Mouse (Mus musculus): ENCODE data around the gene Psme2. TPM values are rescaled to one million over a fixed set of nuclear protein-coding genes. Genes with fewer than 3 reads are reported as not detected.

The Psme2 gene
- polyA plus RNA-seq, 2 experiments = 78.5 to 239 TPM

DNA sequence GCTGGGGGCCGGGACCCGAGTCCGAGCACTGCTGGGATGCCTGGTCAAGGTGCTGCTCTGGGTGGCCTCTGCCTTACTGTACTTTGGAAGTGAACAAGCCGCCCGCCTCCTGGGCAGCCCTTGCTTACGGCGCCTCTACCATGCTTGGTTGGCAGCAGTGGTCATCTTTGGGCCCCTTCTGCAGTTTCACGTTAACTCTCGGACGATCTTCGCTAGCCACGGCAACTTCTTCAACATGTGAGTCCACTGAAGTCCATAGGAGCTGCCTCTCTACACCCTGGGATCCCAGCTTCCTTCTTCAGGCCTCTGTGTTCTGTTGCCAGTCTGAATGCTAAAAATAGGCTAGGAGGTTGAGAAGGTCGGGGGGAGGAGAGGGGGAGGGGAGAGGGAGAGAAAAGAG, 15.2 kb downstream of the Psme2 start:
- H3K9ac ChIP-seq (ENCODE audit: low read depth, low read length, severe bottlenecking) = no peak overlapping the region; the same call in 1 of the 2 replicates

DNA sequence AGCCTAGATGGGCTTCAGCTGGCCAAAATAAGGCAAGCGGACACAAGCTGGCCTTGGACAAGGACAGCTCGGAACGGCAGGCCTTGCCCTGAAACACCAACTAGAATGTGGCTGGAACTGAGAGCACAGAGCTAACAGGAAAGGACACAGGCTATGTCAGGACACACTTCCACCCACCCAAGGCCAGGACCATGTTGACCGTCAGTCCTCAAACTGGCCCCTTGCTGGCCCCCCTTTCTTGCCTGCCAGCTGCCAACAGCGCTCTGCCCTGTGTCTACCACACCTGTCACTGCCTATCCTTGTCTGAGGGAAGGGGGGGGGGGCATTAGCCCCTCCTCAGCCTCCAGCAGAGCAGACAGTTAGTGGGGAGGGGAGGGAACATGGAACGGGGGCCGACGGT, 15.6 kb downstream of the Psme2 start, which contains the start of gene Fitm1:
Gene Fitm1 (plus strand): TSS at position 316 of the 400 bp plus-strand sequence.
- Histone ChIP-seq H3K4me1 (ENCODE audit: control insufficient read depth, insufficient read depth, low read length) (peaks cover 9% of the 10 kb centered on the region), H3K27me3 (ENCODE audit: control insufficient read depth, insufficient read depth, low read length) (no peaks in the 10 kb centered on the region), H3K27ac (replicated peaks; ENCODE audit: low read depth, low read length) (0 out of 2 replicates have a peak within 1 kb of the TSS, but pooled peaks have one; percentile 19), H3K4me3 (replicated peaks; ENCODE audit: low read length) (peak within 1 kb of the TSS; percentile 7; the same call in 1 of the 2 replicates), H3K4me2 (replicated peaks; ENCODE audit: low read depth, low read length, severe bottlenecking) (no peak within 1 kb of the TSS), H3K9me3 (ENCODE audit: control insufficient read depth, low read length) (no peaks in the 10 kb centered on the region), H3K36me3 (ENCODE audit: control insufficient read depth, insufficient read depth, low read length) (peaks cover 4% of the 10 kb centered on the region; the same call in 1 of the 2 replicates), H3K9ac (ENCODE audit: low read depth, low read length, severe bottlenecking) (no peak within 1 kb of the TSS; the same call in 1 of the 2 replicates)
- 58% methylated on average over 7 of the region's 8 CpGs for WGBS
- no peak for TF ChIP-seq POLR2A (IDR thresholded peaks at IDR 0.05; ENCODE audit: borderline replicate concordance, extremely low read depth, insufficient read depth, insufficient read length)
- DNase-seq (ENCODE audit: low spot score) = peak; percentile 18
- peak; percentile 51; the same call in 1 of the 2 replicates for ATAC-seq (ENCODE audit: low FRiP score, low read depth)

More for the DNA sequence above, 15.2 kb downstream of the Psme2 start:
- no peak for TF ChIP-seq POLR2A (IDR thresholded peaks at IDR 0.05; ENCODE audit: borderline replicate concordance, extremely low read depth, insufficient read depth, insufficient read length)
- peak overlapping the region; percentile 5; the same call in 1 of the 2 replicates for H3K4me3 ChIP-seq (replicated peaks; ENCODE audit: low read length)
- peaks cover 7% of the 10 kb centered on the region; the same call in 1 of the 2 replicates for H3K36me3 ChIP-seq (ENCODE audit: control insufficient read depth, insufficient read depth, low read length)
- ATAC-seq (ENCODE audit: low FRiP score, low read depth) = no peak
- DNase-seq (ENCODE audit: low spot score) = no peak
- peaks cover 9% of the 10 kb centered on the region for H3K4me1 ChIP-seq (ENCODE audit: control insufficient read depth, insufficient read depth, low read length)
- H3K27me3 ChIP-seq (ENCODE audit: control insufficient read depth, insufficient read depth, low read length) = no peaks in the 10 kb centered on the region
- WGBS = 70% methylated on average over 13 of the region's 13 CpGs
- 0 out of 2 replicates have a peak overlapping the region, but pooled peaks have one; percentile 19 for H3K27ac ChIP-seq (replicated peaks; ENCODE audit: low read depth, low read length)
- no peaks in the 10 kb centered on the region for H3K9me3 ChIP-seq (ENCODE audit: control insufficient read depth, low read length)
- no peak overlapping the region for H3K4me2 ChIP-seq (replicated peaks; ENCODE audit: low read depth, low read length, severe bottlenecking)

DNA sequence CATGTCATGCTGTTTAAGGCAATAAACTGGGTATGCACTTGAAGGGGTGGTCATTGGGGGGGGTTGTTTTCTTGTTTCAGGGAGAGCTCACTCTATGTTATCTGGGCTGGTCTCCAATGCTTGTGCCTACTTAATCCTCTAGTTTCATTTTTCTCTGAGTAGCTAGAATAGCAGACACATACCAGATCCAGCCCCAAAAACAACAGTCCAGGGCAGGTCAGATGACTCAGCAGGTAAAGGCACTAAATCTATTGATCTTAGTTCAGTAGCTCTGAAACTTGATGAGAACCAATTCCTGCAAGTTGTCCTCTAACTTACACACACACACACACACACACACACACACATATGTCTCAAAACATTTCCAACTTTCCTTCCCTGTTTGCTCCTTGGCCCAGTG, 19.2 kb downstream of the Psme2 start:
- no peak for TF ChIP-seq POLR2A (IDR thresholded peaks at IDR 0.05; ENCODE audit: borderline replicate concordance, extremely low read depth, insufficient read depth, insufficient read length)
- H3K36me3 ChIP-seq (ENCODE audit: control insufficient read depth, insufficient read depth, low read length) = peaks cover 31% of the 10 kb centered on the region
- no peak overlapping the region for H3K4me2 ChIP-seq (replicated peaks; ENCODE audit: low read depth, low read length, severe bottlenecking)
- H3K4me1 ChIP-seq (ENCODE audit: control insufficient read depth, insufficient read depth, low read length) = no peaks in the 10 kb centered on the region
- H3K9ac ChIP-seq (ENCODE audit: low read depth, low read length, severe bottlenecking) = no peak overlapping the region
- ATAC-seq (ENCODE audit: low FRiP score, low read depth) (no peak), DNase-seq (ENCODE audit: low spot score) (no peak)
- no peak overlapping the region for H3K27ac ChIP-seq (replicated peaks; ENCODE audit: low read depth, low read length)
- H3K9me3 ChIP-seq (ENCODE audit: control insufficient read depth, low read length) = no peaks in the 10 kb centered on the region
- H3K27me3 ChIP-seq (ENCODE audit: control insufficient read depth, insufficient read depth, low read length) = no peaks in the 10 kb centered on the region
- H3K4me3 ChIP-seq (replicated peaks; ENCODE audit: low read length) = no peak overlapping the region

GRCm38 (mm10) chr14:55570588-55570987, 20.3 kb downstream of the Psme2 start:
- Histone ChIP-seq H3K4me3 (replicated peaks; ENCODE audit: low read length) (no peak overlapping the region), H3K4me1 (ENCODE audit: control insufficient read depth, insufficient read depth, low read length) (no peaks in the 10 kb centered on the region), H3K27me3 (ENCODE audit: control insufficient read depth, insufficient read depth, low read length) (no peaks in the 10 kb centered on the region), H3K27ac (replicated peaks; ENCODE audit: low read depth, low read length) (no peak overlapping the region), H3K4me2 (replicated peaks; ENCODE audit: low read depth, low read length, severe bottlenecking) (no peak overlapping the region), H3K9me3 (ENCODE audit: control insufficient read depth, low read length) (no peaks in the 10 kb centered on the region), H3K9ac (ENCODE audit: low read depth, low read length, severe bottlenecking) (no peak overlapping the region), H3K36me3 (ENCODE audit: control insufficient read depth, insufficient read depth, low read length) (peaks cover 43% of the 10 kb centered on the region)
- DNase-seq (ENCODE audit: low spot score) = no peak
- no peak for ATAC-seq (ENCODE audit: low FRiP score, low read depth)
- no peak for TF ChIP-seq POLR2A (IDR thresholded peaks at IDR 0.05; ENCODE audit: borderline replicate concordance, extremely low read depth, insufficient read depth, insufficient read length)
- 88% methylated on average over 2 of the region's 2 CpGs for WGBS

DNA sequence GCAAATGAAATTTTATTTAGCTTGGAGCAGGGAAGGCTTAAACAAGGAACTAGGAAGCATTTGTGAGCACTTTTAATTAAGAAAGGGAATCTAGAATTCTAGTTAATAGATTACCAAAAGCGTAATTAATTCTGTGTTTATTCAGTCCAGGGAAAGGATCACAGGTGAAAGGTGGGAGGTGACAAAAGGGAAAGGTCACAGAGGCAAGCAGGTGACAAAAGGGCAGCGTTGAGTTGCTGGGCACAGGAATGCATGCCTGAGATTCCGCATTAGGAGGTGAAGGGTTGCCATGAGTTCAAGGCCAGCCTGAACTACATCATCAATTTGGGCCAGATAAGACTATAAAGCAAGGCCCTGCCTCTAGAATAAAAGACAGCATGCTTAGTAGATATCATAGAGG, 23.4 kb downstream of the Psme2 start:
- no peak overlapping the region for H3K4me2 ChIP-seq (replicated peaks; ENCODE audit: low read depth, low read length, severe bottlenecking)
- ATAC-seq (ENCODE audit: low FRiP score, low read depth) (no peak), DNase-seq (ENCODE audit: low spot score) (no peak)
- WGBS = 93% methylated on average over 3 of the region's 3 CpGs
- no peaks in the 10 kb centered on the region for H3K4me1 ChIP-seq (ENCODE audit: control insufficient read depth, insufficient read depth, low read length)
- H3K9me3 ChIP-seq (ENCODE audit: control insufficient read depth, low read length) = no peaks in the 10 kb centered on the region
- no peak overlapping the region for H3K4me3 ChIP-seq (replicated peaks; ENCODE audit: low read length)
- no peak overlapping the region for H3K9ac ChIP-seq (ENCODE audit: low read depth, low read length, severe bottlenecking)
- no peak for TF ChIP-seq POLR2A (IDR thresholded peaks at IDR 0.05; ENCODE audit: borderline replicate concordance, extremely low read depth, insufficient read depth, insufficient read length)
- peaks cover 66% of the 10 kb centered on the region for H3K36me3 ChIP-seq (ENCODE audit: control insufficient read depth, insufficient read depth, low read length)
- no peak overlapping the region for H3K27ac ChIP-seq (replicated peaks; ENCODE audit: low read depth, low read length)
- H3K27me3 ChIP-seq (ENCODE audit: control insufficient read depth, insufficient read depth, low read length) = no peaks in the 10 kb centered on the region

Measured in limb, embryonic 14.5 days (tissue).